Mouse (Mus musculus): Measurements from ENCODE around the gene St3gal4. TPM values are rescaled to one million over a fixed set of nuclear protein-coding genes. Genes with fewer than 3 reads are reported as not detected.
A peak's percentile ranks its signal among the peaks of the same experiment; 100 is the strongest.

The St3gal4 gene
- total RNA-seq, 2 experiments from 2014 or later: 22.7 to 31.3 TPM

GRCm38 (mm10) chr9:35026897-35027311 is 92.2 kb downstream of the St3gal4 start:
- intact Hi-C loops (cut with DNase I): no loop called here
- peak; percentile 26 to 55 for DNase-seq (ENCODE audit: low spot score in 2 of 2)

- no peak for DNase-seq (ENCODE audit: low spot score in 2 of 2)
- intact Hi-C loops (cut with DNase I): no loop called here
Measured at GRCm38 (mm10) chr9:35026311-35026710, 92.8 kb downstream of the St3gal4 start.

GRCm38 (mm10) chr9:35024591-35025496 is 94.2 kb downstream of the St3gal4 start:
- intact Hi-C loops (cut with DNase I): no loop called here
- DNase-seq (ENCODE audit: low spot score in 2 of 2): no peak

GRCm38 (mm10) chr9:35021744-35022143 is 97.3 kb downstream of the St3gal4 start:
- no peak for DNase-seq (ENCODE audit: low spot score in 2 of 2)
- intact Hi-C loops (cut with DNase I): no loop called here

- no peak for DNase-seq (ENCODE audit: low spot score in 2 of 2)
- intact Hi-C loops (cut with DNase I): no loop called here
Measured at GRCm38 (mm10) chr9:35020015-35020653, 98.9 kb downstream of the St3gal4 start.

- peak; percentile 83 to 90 for DNase-seq (ENCODE audit: low spot score in 2 of 2)
- intact Hi-C loops (cut with DNase I): loop anchor here (1.0 to 10.0 kb wide), 4 partner anchors 265 to 1759 kb away; no protein-coding TSS in a partner anchor
Measured at GRCm38 (mm10) chr9:35019372-35019771, 99.7 kb downstream of the St3gal4 start.

GRCm38 (mm10) chr9:35018056-35018455 is 101.0 kb downstream of the St3gal4 start:
- peak in 1 of 2 experiments; percentile 15 for DNase-seq (ENCODE audit: low spot score in 2 of 2)
- intact Hi-C loops (cut with DNase I): loop anchor here (2.0 to 10.0 kb wide), 3 partner anchors 263 to 1757 kb away; no protein-coding TSS in a partner anchor

- peak; percentile 78 to 82 for DNase-seq (ENCODE audit: low spot score in 2 of 2)
- intact Hi-C loops (cut with DNase I): loop anchor here (2.0 to 10.0 kb wide), 3 partner anchors 33 to 963 kb away; no protein-coding TSS in a partner anchor
Measured at GRCm38 (mm10) chr9:35017563-35017962, 101.5 kb downstream of the St3gal4 start.

GRCm38 (mm10) chr9:35016762-35017161 is 102.3 kb downstream of the St3gal4 start:
- intact Hi-C loops (cut with DNase I): loop anchor here (2.0 to 10.0 kb wide), 3 partner anchors 32 to 962 kb away; no protein-coding TSS in a partner anchor
- no peak for DNase-seq (ENCODE audit: low spot score in 2 of 2)

GRCm38 (mm10) chr9:35007697-35008341 is 111.2 kb downstream of the St3gal4 start:
- no peak for DNase-seq (ENCODE audit: low spot score in 2 of 2)
- intact Hi-C loops (cut with DNase I): no loop called here

GRCm38 (mm10) chr9:35004113-35004512 is 115.0 kb downstream of the St3gal4 start:
- DNase-seq (ENCODE audit: low spot score in 2 of 2): no peak
- intact Hi-C loops (cut with DNase I): no loop called here

- intact Hi-C loops (cut with DNase I): loop anchor here (5.0 kb wide), 1 partner anchor 91 kb away; no protein-coding TSS in a partner anchor
- no peak for DNase-seq (ENCODE audit: low spot score in 2 of 2)
Measured at GRCm38 (mm10) chr9:34997880-34998865, 120.9 kb downstream of the St3gal4 start.

Other genes with a start within 250 kb of the St3gal4 start
- 10 to 100 TPM; 17.0 to 17.9 TPM for gene Dcps, start 56.8 kb upstream of the St3gal4 start, total RNA-seq (2021)
- gene Srpr, start 80.9 kb upstream of the St3gal4 start, total RNA-seq (2021): 10 to 100 TPM; 65.3 to 68.5 TPM
- gene Tirap, start 81.0 kb upstream of the St3gal4 start, total RNA-seq (2021): 1 to 10 TPM; 1.2 to 1.7 TPM
- gene Foxred1, start 91.8 kb upstream of the St3gal4 start, total RNA-seq (2021): 10 to 100 TPM; 35.0 to 42.5 TPM
- gene Fam118b, start 148.5 kb upstream of the St3gal4 start, total RNA-seq (2021): 10 to 100 TPM; 23.5 to 25.2 TPM
- gene Rpusd4, start 148.6 kb upstream of the St3gal4 start, total RNA-seq (2021): 1 to 10 TPM; 8.4 to 9.2 TPM